Mouse (Mus musculus) spleen, adult 2 months (tissue): Measurements from ENCODE around the gene Hoxd13. TPM values are rescaled to one million over a fixed set of nuclear protein-coding genes. Genes with fewer than 3 reads are reported as not detected.
A peak's percentile ranks its signal among the peaks of the same experiment; 100 is the strongest.

Experiments
- DNase-seq, 2 experiments: peaks; one replicate each; pipeline versions ENCODE4 v3.0.0 to v3.0.0-alpha.2; 2012 to 2021; ENCODE audit warnings: low spot score in 2 of 2, low read depth in 1 of 2
- H3K27ac ChIP-seq: fragments of 200-500 bp; 2 replicates; pipeline ENCODE4 v1.5.1; 2012; ENCODE audit warnings: low read length, inconsistent platforms; ENCODE audit not compliant: insufficient read depth
- H3K27me3 ChIP-seq: fragments of 200-500 bp; 2 replicates; pipeline ENCODE4 v1.6.1; 2012; ENCODE audit warnings: mild to moderate bottlenecking, moderate library complexity, low read length, inconsistent platforms; ENCODE audit not compliant: control insufficient read depth, insufficient read depth
- H3K36me3 ChIP-seq: fragments of 200-500 bp; 2 replicates; pipeline ENCODE4 v1.6.1; 2012; ENCODE audit warnings: mild to moderate bottlenecking, low read length, inconsistent platforms; ENCODE audit not compliant: control insufficient read depth, insufficient read depth
- H3K4me1 ChIP-seq: fragments of 200-500 bp; 2 replicates; pipeline ENCODE4 v1.6.1; 2011; ENCODE audit warnings: inconsistent platforms; ENCODE audit not compliant: control insufficient read depth, insufficient read depth, insufficient read length
- H3K4me3 ChIP-seq: fragments of 200-500 bp; 2 replicates; pipeline ENCODE4 v1.5.1; 2011; ENCODE audit warnings: mild to moderate bottlenecking, inconsistent platforms; ENCODE audit not compliant: insufficient read depth, insufficient read length; ENCODE audit errors: extremely low read depth
- CTCF ChIP-seq: fragments of 200-500 bp; IDR thresholded peaks from 2 replicates; pipeline ENCODE4 v1.5.1; 2011; ENCODE audit warnings: mild to moderate bottlenecking, inconsistent platforms; ENCODE audit not compliant: insufficient read depth, insufficient read length, insufficient replicate concordance; ENCODE audit errors: extremely low read depth
- POLR2A ChIP-seq: fragments of 200-500 bp; IDR thresholded peaks from 2 replicates; pipeline ENCODE4 v1.6.1; 2011; ENCODE audit warnings: low read depth, low read length, inconsistent platforms
- WGBS: fragments of 180-500 bp; shearing (Covaris S2); methylation state at CpG from one replicate; pipeline ENCODE4 v1.1.7; 2018; 5-methylcytosine and 5-hydroxymethylcytosine counted together
- polyA plus RNA-seq: library from polyadenylated mRNA; depleted of rRNA; stranded (reverse); fragments of >200 nt; gene quantifications from 2 replicates; pipeline ENCODE4 v1.2.3, GENCODE M21; 2012

Hoxd13 gene
- polyA plus RNA-seq, 1 experiment: not detected

DNA sequence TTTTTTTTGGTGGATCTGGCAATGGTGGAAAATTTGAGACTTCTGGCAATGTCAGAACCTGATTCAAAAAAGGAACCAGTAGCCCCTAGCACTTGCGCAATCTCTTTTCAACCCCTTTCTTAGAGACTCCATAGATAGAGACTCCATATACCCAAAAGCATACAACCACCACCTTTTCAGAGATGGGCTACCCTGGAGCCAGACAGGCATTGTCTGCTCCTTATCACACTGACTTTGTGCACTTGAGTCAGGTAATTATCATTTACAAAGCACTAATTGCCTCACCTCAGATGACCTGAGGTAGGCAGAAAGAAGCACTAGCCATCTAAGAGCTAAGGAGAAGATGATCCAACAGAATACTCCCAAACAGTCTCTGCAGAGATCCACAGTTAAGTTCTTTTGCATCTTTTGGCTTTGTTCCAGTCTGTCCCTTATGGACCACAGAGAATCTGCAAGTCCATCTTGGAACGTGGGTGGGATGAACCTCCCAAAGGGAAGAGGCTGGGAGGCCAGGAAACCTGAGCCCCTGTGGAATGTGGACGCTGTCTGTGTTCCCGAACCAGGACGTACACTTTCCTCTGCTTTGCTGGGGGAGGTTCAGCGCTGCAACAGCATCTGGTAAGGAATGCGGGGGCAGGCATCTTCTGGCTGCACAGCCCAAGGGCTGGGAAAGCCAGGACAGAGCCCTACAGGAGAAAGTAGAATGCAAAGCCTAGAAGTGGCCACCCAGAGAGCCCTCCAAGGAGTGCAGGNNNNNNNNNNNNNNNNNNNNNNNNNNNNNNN is 20.8 kb upstream of the Hoxd13 start:
- no peak for TF ChIP-seq POLR2A
- no peak for TF ChIP-seq CTCF
- Histone ChIP-seq H3K27me3 (peaks cover 8% of the 10 kb centered on the region), H3K4me1 (no peaks in the 10 kb centered on the region), H3K27ac (no peak overlapping the region), H3K36me3 (no peaks in the 10 kb centered on the region), H3K4me3 (no peak overlapping the region)
- 27% methylated on average over 7 of the region's 7 CpGs for WGBS
- no peak for DNase-seq

DNA sequence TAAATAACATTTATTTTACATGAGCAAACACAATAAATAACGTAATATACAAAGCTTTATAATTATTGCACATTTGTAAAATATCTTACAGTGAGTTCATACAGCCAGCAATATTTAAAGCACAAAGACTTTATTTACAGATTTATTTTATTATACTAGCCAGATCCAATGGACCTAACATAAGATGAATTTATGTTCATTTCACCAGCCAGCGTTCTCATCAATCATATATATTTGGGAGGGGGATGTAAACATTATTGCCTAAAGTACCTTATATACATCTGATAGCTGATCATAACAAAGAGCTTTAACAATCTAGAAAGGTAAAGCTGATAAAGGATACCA is 15.1 kb upstream of the Hoxd13 start:
- TF ChIP-seq POLR2A (no peak), CTCF (no peak)
- peaks cover 39% of the 10 kb centered on the region for H3K27me3 ChIP-seq
- H3K4me1 ChIP-seq: peaks cover 9% of the 10 kb centered on the region
- DNase-seq: no peak
- no peak overlapping the region for H3K27ac ChIP-seq
- H3K4me3 ChIP-seq: no peak overlapping the region
- 46% methylated on average over 2 of the region's 2 CpGs for WGBS
- H3K36me3 ChIP-seq: no peaks in the 10 kb centered on the region

DNA sequence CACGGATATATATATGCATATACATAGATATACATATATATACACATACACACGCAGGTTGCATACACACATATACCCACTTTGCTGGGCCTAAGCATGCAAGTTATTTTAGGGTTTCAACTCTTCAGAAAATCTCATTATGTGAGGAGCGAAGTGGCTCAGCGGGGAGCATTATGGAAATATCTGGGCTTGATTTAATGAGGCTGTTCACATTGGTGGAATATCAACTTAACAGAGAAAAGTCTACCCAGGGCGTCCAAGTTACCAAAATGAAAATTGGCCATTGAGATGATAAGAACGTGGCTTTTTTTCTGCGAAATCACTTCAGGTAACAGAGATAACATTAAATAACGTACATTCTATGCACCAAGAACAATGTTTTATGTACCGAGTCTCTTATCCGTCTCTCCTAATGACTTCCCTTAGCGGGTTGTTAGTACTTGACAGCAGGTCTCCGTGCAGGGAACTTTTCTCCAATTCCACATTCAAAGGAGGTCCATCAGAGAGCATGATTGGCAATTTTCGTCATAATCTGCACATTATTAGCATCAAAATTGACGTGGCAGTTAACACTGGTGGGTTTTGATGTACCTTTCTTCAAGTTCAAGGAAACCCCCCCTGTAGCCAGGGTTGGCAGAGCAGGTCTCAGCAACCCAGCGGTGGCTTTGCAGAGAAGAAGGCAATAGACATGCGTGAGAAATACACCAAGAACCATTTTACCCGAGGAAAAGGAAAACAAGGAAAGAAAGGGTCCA is 14.2 kb upstream of the Hoxd13 start:
- H3K27me3 ChIP-seq: peaks cover 41% of the 10 kb centered on the region
- TF ChIP-seq CTCF (no peak), POLR2A (no peak)
- no peak overlapping the region for H3K27ac ChIP-seq
- H3K4me3 ChIP-seq: no peak overlapping the region
- DNase-seq: no peak
- 19% methylated on average over 17 of the region's 17 CpGs for WGBS
- H3K36me3 ChIP-seq: no peaks in the 10 kb centered on the region
- H3K4me1 ChIP-seq: peaks cover 9% of the 10 kb centered on the region

- Histone ChIP-seq H3K36me3 (no peaks in the 10 kb centered on the region), H3K4me1 (peaks cover 9% of the 10 kb centered on the region), H3K4me3 (no peak overlapping the region), H3K27ac (no peak overlapping the region), H3K27me3 (peaks cover 47% of the 10 kb centered on the region)
- TF ChIP-seq CTCF: no peak
- no peak for TF ChIP-seq POLR2A
- no peak for DNase-seq
- 15% methylated on average over 20 of the region's 20 CpGs for WGBS
Observed at GRCm38 (mm10) chr2:74654743-74655419, 13.2 kb upstream of the Hoxd13 start.

DNA sequence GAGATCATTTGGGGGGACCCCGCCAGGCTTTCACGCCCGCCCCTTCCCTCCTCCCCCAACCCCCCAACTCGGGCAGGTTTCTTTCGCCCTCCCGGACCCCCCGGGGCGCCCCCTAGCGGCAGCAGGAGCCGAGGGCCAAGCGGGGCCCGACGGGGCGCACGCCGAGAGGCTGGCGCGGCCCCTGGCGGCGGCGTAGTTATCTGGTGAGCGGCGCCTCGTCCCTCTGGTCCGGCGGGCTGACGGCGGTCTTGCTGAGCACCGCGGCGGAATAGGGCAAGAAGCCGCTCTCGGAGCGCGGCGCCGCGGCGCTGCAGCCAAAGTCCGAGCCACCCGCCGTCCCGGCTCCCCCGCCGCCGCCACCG is 12.7 kb upstream of the Hoxd13 start:
- 2% methylated on average over 18 of the region's 47 CpGs for WGBS
- no peak for DNase-seq
- Histone ChIP-seq H3K27ac (no peak overlapping the region), H3K27me3 (peaks cover 47% of the 10 kb centered on the region), H3K36me3 (no peaks in the 10 kb centered on the region), H3K4me1 (peaks cover 9% of the 10 kb centered on the region), H3K4me3 (peak overlapping the region; percentile 7; the same call in 1 of the 2 replicates)
- TF ChIP-seq CTCF (no peak), POLR2A (no peak)

GRCm38 (mm10) chr2:74655821-74656631 is 12.1 kb upstream of the Hoxd13 start:
- Histone ChIP-seq H3K4me3 (peak overlapping the region; percentile 36), H3K4me1 (peaks cover 9% of the 10 kb centered on the region), H3K27me3 (peaks cover 52% of the 10 kb centered on the region), H3K27ac (no peak overlapping the region), H3K36me3 (no peaks in the 10 kb centered on the region)
- WGBS: 1% methylated on average over 67 of the region's 69 CpGs
- DNase-seq: no peak
- TF ChIP-seq POLR2A (no peak), CTCF (no peak)
